Mouse (Mus musculus): ENCODE data around the gene Anapc1. TPM values are rescaled to one million over a fixed set of nuclear protein-coding genes. Genes with fewer than 3 reads are reported as not detected.

Anapc1 gene
- polyA plus RNA-seq, 1 experiment: 26.7 TPM

GRCm38 (mm10) chr2:128726067-128726466 lies 38.9 kb upstream of the Anapc1 start:
- no peak overlapping the region for H3K27ac ChIP-seq (ENCODE audit: control insufficient read depth, insufficient read depth, low read depth, low read length, poor library complexity)
- no peak for TF ChIP-seq POLR2A (IDR thresholded peaks at IDR 0.05; ENCODE audit: borderline replicate concordance, control insufficient read depth, low read depth, low read length)
- TF ChIP-seq CTCF (IDR thresholded peaks at IDR 0.05; ENCODE audit: control insufficient read depth, insufficient read depth, low read length): no peak
- 73% methylated on average over 5 of the region's 5 CpGs for WGBS
- H3K4me3 ChIP-seq (replicated peaks; ENCODE audit: control insufficient read depth, low read depth, low read length): no peak overlapping the region
- H3K4me1 ChIP-seq (ENCODE audit: control insufficient read depth, insufficient read depth, low read length): no peaks in the 10 kb centered on the region

GRCm38 (mm10) chr2:128722106-128722710 lies 35.0 kb upstream of the Anapc1 start:
- TF ChIP-seq POLR2A (IDR thresholded peaks at IDR 0.05; ENCODE audit: borderline replicate concordance, control insufficient read depth, low read depth, low read length) (no peak), CTCF (IDR thresholded peaks at IDR 0.05; ENCODE audit: control insufficient read depth, insufficient read depth, low read length) (no peak)
- Histone ChIP-seq H3K4me3 (replicated peaks; ENCODE audit: control insufficient read depth, low read depth, low read length) (no peak overlapping the region), H3K27ac (ENCODE audit: control insufficient read depth, insufficient read depth, low read depth, low read length, poor library complexity) (no peak overlapping the region), H3K4me1 (ENCODE audit: control insufficient read depth, insufficient read depth, low read length) (no peaks in the 10 kb centered on the region)
- WGBS: 86% methylated on average over 5 of the region's 5 CpGs

GRCm38 (mm10) chr2:128719380-128719779 lies 32.2 kb upstream of the Anapc1 start:
- H3K4me3 ChIP-seq (replicated peaks; ENCODE audit: control insufficient read depth, low read depth, low read length): no peak overlapping the region
- 48% methylated on average over 2 of the region's 2 CpGs for WGBS
- H3K27ac ChIP-seq (ENCODE audit: control insufficient read depth, insufficient read depth, low read depth, low read length, poor library complexity): no peak overlapping the region
- TF ChIP-seq CTCF (IDR thresholded peaks at IDR 0.05; ENCODE audit: control insufficient read depth, insufficient read depth, low read length): no peak
- no peak for TF ChIP-seq POLR2A (IDR thresholded peaks at IDR 0.05; ENCODE audit: borderline replicate concordance, control insufficient read depth, low read depth, low read length)
- H3K4me1 ChIP-seq (ENCODE audit: control insufficient read depth, insufficient read depth, low read length): no peaks in the 10 kb centered on the region

GRCm38 (mm10) chr2:128715979-128716378 lies 28.8 kb upstream of the Anapc1 start:
- Histone ChIP-seq H3K4me3 (replicated peaks; ENCODE audit: control insufficient read depth, low read depth, low read length) (no peak overlapping the region), H3K27ac (ENCODE audit: control insufficient read depth, insufficient read depth, low read depth, low read length, poor library complexity) (no peak overlapping the region), H3K4me1 (ENCODE audit: control insufficient read depth, insufficient read depth, low read length) (no peaks in the 10 kb centered on the region)
- TF ChIP-seq POLR2A (IDR thresholded peaks at IDR 0.05; ENCODE audit: borderline replicate concordance, control insufficient read depth, low read depth, low read length): no peak
- no peak for TF ChIP-seq CTCF (IDR thresholded peaks at IDR 0.05; ENCODE audit: control insufficient read depth, insufficient read depth, low read length)
- WGBS: 78% methylated on average over 1 of the region's 1 CpGs

GRCm38 (mm10) chr2:128714724-128715241 lies 27.6 kb upstream of the Anapc1 start:
- no peak overlapping the region for H3K4me3 ChIP-seq (replicated peaks; ENCODE audit: control insufficient read depth, low read depth, low read length)
- TF ChIP-seq POLR2A (IDR thresholded peaks at IDR 0.05; ENCODE audit: borderline replicate concordance, control insufficient read depth, low read depth, low read length) (no peak), CTCF (IDR thresholded peaks at IDR 0.05; ENCODE audit: control insufficient read depth, insufficient read depth, low read length) (no peak)
- H3K4me1 ChIP-seq (ENCODE audit: control insufficient read depth, insufficient read depth, low read length): no peaks in the 10 kb centered on the region
- WGBS: 83% methylated on average over 7 of the region's 7 CpGs
- H3K27ac ChIP-seq (ENCODE audit: control insufficient read depth, insufficient read depth, low read depth, low read length, poor library complexity): no peak overlapping the region

- Histone ChIP-seq H3K4me1 (ENCODE audit: control insufficient read depth, insufficient read depth, low read length) (no peaks in the 10 kb centered on the region), H3K4me3 (replicated peaks; ENCODE audit: control insufficient read depth, low read depth, low read length) (no peak overlapping the region), H3K27ac (ENCODE audit: control insufficient read depth, insufficient read depth, low read depth, low read length, poor library complexity) (no peak overlapping the region)
- no peak for TF ChIP-seq CTCF (IDR thresholded peaks at IDR 0.05; ENCODE audit: control insufficient read depth, insufficient read depth, low read length)
- TF ChIP-seq POLR2A (IDR thresholded peaks at IDR 0.05; ENCODE audit: borderline replicate concordance, control insufficient read depth, low read depth, low read length): no peak
- 71% methylated on average over 5 of the region's 5 CpGs for WGBS
Measured at GRCm38 (mm10) chr2:128713548-128714003, 26.4 kb upstream of the Anapc1 start.

- WGBS: 87% methylated on average over 6 of the region's 6 CpGs
- TF ChIP-seq POLR2A (IDR thresholded peaks at IDR 0.05; ENCODE audit: borderline replicate concordance, control insufficient read depth, low read depth, low read length) (no peak), CTCF (IDR thresholded peaks at IDR 0.05; ENCODE audit: control insufficient read depth, insufficient read depth, low read length) (no peak)
- no peak overlapping the region for H3K4me3 ChIP-seq (replicated peaks; ENCODE audit: control insufficient read depth, low read depth, low read length)
- H3K27ac ChIP-seq (ENCODE audit: control insufficient read depth, insufficient read depth, low read depth, low read length, poor library complexity): no peak overlapping the region
- no peaks in the 10 kb centered on the region for H3K4me1 ChIP-seq (ENCODE audit: control insufficient read depth, insufficient read depth, low read length)
Measured at GRCm38 (mm10) chr2:128712940-128713339, 25.7 kb upstream of the Anapc1 start.

GRCm38 (mm10) chr2:128710609-128711008 lies 23.4 kb upstream of the Anapc1 start:
- no peak overlapping the region for H3K27ac ChIP-seq (ENCODE audit: control insufficient read depth, insufficient read depth, low read depth, low read length, poor library complexity)
- WGBS: 67% methylated on average over 6 of the region's 6 CpGs
- no peaks in the 10 kb centered on the region for H3K4me1 ChIP-seq (ENCODE audit: control insufficient read depth, insufficient read depth, low read length)
- no peak overlapping the region for H3K4me3 ChIP-seq (replicated peaks; ENCODE audit: control insufficient read depth, low read depth, low read length)
- TF ChIP-seq POLR2A (IDR thresholded peaks at IDR 0.05; ENCODE audit: borderline replicate concordance, control insufficient read depth, low read depth, low read length): no peak
- no peak for TF ChIP-seq CTCF (IDR thresholded peaks at IDR 0.05; ENCODE audit: control insufficient read depth, insufficient read depth, low read length)
